Mouse (Mus musculus): ENCODE data around the gene Adk.
"Not testable (repeated sequence)": the region's sequence is repeated elsewhere in the genome, so short reads cannot be mapped to it uniquely, and the experiment has no call there.

Gene Adk

GRCm38 (mm10) chr14:21484199-21484598, 431.8 kb downstream of the Adk start:
- no peak for DNase-seq (ENCODE audit: low read depth, low spot score)

- DNase-seq (ENCODE audit: low read depth, low spot score), result no peak
Observed at GRCm38 (mm10) chr14:21484693-21485092, 432.3 kb downstream of the Adk start.

- no peak for DNase-seq (ENCODE audit: low read depth, low spot score)
Observed at GRCm38 (mm10) chr14:21485961-21486520, 433.7 kb downstream of the Adk start.

GRCm38 (mm10) chr14:21487135-21487534, 434.8 kb downstream of the Adk start:
- DNase-seq (ENCODE audit: low read depth, low spot score), result not testable (repeated sequence)

- not testable (repeated sequence) for DNase-seq (ENCODE audit: low read depth, low spot score)
Observed at GRCm38 (mm10) chr14:21488426-21489115, 436.2 kb downstream of the Adk start.

GRCm38 (mm10) chr14:21489116-21489485, 436.7 kb downstream of the Adk start:
- DNase-seq (ENCODE audit: low read depth, low spot score), result no peak

GRCm38 (mm10) chr14:21490141-21490540, 437.8 kb downstream of the Adk start:
- DNase-seq (ENCODE audit: low read depth, low spot score), result no peak

Measured in 3T3-L1 (cell line).